Mouse (Mus musculus) spleen, adult 12 weeks (tissue): ENCODE data around the gene Ubd.
"Not testable (repeated sequence)": the region's sequence is repeated elsewhere in the genome, so short reads cannot be mapped to it uniquely, and the experiment has no call there.

ENCODE experiments used
- DNase-seq: peaks from one replicate; pipeline ENCODE4 v3.0.0; 2022; ENCODE audit warnings: low spot score

The Ubd gene

DNA sequence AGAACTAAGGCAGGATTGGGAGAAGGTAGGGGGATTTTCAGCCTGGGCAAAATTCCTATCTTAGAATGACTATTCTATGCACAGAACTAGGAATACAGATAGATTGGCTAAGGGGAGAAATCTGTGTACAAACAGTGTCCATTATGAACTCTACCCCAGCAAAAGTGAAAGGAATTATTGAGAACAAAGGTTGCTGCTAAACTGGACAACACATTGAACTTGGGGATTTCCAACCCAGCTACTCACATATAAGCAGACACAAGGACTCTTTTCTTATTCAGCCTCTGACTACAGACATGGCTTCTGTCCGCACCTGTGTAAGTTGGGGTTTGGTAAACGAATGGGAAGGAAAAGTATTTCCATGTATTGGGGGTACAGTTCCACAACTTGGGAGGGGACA lies at the start of gene Ubd:
Gene Ubd (plus strand): TSS at position 237 of the 400 bp plus-strand sequence.
- DNase-seq: no peak

- DNase-seq: no peak
Measured at GRCm38 (mm10) chr17:37161394-37161793, 32.3 kb upstream of the Ubd start, which contains the start of gene Olfr93. Olfr93 (minus strand) TSS chr17:37161494.

DNA sequence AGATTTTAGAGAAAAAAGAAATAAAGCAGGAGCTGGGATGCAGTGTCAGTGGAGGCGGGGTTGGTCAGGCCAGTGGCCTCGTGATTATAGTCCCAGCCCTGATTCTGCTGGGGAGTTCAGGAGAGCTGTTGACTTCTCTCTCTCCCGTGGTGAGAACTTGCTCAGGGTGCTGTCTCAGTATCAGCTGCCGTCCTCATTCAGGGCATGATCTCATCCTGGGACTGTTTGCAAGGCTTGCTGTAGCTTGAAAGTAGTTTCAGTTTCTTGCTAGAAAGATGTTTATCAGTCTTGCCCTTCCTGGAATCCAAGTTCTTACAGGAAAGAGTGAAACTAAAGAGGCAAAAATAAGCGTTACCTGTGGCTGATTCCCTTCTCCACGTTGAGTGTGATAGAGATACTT lies 8.2 kb upstream of the Ubd start:
- DNase-seq: no peak

- DNase-seq: no peak
Measured at GRCm38 (mm10) chr17:37190711-37191110, 3.0 kb upstream of the Ubd start.

DNA sequence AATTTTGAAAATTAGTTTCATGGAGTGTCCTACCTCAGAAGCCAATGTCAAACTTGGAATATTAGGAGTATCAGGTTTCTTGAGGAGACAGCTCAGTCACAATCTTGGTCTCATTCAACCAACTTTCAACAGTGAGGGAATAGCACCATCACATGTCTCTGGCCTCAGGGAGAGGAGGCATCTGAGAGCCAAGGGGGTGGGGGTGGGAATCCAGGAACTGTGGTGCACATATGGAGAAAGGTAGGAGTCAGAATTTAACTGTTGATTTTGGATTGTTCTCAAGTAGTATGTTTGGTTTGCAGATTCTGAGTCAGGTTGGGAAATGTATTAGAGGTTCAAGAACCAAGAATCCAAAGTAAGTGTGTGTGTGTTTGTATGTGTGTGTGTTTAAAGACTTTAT lies 660 bp upstream of the Ubd start:
- no peak for DNase-seq

DNA sequence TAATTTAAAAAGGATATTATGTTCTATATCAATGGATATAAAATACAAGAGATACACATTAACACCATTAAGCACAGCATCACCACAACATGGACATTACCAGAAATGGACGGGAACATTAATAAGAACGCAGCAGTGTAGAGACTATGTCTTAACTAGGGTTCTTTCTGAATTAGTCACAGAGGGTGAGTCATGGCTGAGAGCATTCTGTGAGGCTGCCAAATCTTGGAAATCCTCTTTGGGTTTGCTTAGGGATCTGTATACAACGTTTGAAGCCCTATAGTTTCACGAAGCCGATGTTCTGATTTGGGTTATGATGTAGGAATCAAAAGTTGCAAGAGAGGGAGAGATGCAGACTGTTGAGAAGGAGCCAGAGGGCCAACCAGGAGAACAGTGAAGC lies 1.1 kb downstream of the Ubd start:
- DNase-seq: no peak

GRCm38 (mm10) chr17:37196845-37197724 lies 3.4 kb downstream of the Ubd start:
- DNase-seq: no peak

DNA sequence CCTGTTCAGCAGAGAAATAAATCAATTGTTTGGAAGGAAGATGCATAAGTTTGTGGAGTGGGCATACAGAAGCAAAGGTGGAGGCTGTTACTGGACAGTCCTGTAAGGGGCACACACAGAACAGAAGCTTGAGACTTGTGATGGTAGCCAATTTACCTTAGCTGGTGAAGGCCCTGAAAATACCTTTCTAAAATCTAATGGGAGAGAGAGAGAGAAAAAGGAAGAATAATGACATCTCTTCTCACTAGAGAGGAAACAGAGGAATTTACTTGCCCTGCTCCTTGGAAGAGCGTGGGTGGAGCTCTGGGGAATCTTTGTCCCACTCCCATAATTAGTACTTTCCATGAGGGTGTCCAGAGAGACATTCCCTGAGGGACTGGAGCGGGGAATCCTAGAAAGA lies 7.2 kb downstream of the Ubd start, which contains the start of gene Olfr94:
Gene Olfr94 (minus strand): TSS at position 101 of the 400 bp plus-strand sequence.
- DNase-seq: no peak

- peak; percentile 25 for DNase-seq
Measured at GRCm38 (mm10) chr17:37203206-37203916, 9.7 kb downstream of the Ubd start.

- no peak for DNase-seq
Measured at GRCm38 (mm10) chr17:37203917-37204236, 10.2 kb downstream of the Ubd start.

GRCm38 (mm10) chr17:37210884-37211768 lies 17.4 kb downstream of the Ubd start:
- no peak for DNase-seq

DNA sequence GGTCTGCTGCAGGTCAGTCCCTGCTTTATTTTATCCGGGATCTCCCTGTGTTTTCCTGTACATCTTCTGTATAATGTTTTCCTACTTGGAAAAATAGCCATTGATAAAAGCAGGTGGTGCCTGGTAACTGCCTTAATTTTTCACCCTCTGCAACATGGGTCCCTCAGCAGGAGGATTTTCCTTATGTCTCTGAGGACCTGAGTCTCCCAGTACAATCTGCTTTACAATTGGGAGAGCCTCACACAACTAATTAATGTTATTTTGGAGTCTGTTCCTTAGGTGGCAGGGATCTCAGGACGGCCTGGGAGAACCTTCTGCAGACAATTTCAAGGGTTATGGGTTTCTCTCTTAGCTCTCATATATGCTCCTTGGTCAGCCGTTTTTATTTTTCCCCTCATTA lies 19.3 kb downstream of the Ubd start, which contains the start of gene Olfr95:
Gene Olfr95 (minus strand): TSS at position 101 of the 400 bp plus-strand sequence.
- no peak for DNase-seq

DNA sequence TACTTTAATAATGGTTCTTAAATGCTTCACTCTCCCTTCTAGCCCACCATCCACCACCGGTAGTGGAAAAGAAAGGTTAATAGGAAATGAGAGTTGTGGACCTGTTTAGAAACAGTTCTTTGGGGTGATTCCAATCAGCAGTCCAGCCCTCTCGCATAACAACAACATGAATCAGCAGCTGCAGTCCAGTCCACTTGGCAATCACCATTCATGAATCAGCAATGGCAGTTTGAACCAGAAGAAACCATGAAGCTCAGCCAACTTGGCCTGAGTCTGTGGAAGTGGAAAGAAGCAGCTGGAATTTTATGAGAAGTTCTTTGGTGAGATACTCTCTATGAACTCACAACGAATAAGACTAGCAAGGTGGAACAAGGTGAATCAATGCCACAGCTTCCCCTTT lies 24.8 kb downstream of the Ubd start:
- no peak for DNase-seq

- DNase-seq: no peak
Measured at GRCm38 (mm10) chr17:37219846-37220245, 26.2 kb downstream of the Ubd start, which contains the start of gene Olfr96. Olfr96 (plus strand) TSS chr17:37220146.

DNA sequence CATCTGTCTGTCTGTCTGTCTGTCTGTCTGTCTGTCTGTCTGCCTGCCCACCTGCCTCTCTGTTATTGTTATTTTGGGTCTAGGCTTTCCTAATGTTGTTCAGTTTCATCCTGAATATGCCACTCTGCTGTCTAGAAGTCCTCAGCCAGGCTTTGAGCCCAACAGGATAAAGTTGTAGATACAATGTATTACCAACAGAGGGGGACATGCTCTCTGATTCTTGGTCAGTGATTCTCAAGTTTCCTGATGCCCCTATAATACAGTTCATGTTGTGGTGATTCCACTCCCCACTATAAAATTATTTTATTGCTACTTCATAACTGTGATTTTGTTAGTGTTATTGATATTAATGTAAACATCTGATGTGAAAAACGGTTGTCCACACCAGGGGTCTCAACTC lies 28.2 kb downstream of the Ubd start:
- no peak for DNase-seq

DNA sequence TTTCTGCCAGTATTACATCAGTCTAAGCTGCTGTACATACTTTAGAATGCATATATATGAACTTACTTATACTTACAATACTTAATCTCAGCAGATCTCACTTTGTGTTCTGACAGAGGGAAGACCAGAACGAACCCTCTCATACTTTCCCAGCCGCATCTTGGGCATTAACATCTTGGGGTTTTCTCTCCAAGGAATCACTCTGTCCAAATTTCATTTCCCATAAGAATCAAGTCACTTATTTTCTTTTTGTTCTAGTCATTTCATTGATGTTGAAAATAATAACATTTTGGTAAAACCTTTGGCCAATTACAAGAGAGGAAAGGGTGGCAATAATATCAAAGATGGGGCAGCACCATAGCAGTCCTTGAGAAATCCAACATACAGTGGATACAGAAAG lies 43.5 kb downstream of the Ubd start, which contains the start of gene Olfr97:
Gene Olfr97 (minus strand): TSS at position 101 of the 400 bp plus-strand sequence.
- not testable (repeated sequence) for DNase-seq

DNA sequence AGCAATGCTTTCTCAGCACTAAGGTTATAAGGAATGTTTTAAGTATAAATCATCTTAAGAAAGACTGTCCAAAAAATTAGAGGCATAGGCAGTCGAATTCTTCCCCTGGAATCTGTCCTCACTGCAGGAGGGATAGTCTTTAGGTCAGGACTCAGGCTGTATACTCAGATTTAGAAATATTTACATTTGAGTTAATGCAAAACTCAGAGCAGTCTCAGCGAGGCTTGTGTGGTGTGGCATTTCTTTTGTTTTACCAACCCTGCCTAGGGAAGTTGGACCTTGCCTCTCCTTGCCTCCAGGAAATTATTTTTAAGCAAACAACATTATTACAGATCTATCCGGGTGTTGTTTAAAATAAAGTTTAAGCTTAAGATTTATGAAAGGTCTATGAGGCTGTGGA lies 48.5 kb downstream of the Ubd start:
- DNase-seq: no peak
